Mouse (Mus musculus) myocyte (in vitro differentiated cells): ENCODE measurements around the gene Rab19. TPM values are rescaled to one million over a fixed set of nuclear protein-coding genes. Genes with fewer than 3 reads are reported as not detected.

Source experiments
- H3K27me3 ChIP-seq: one replicate; pipeline ENCODE4 v1.6.1; 2011; ENCODE audit not compliant: control insufficient read depth, insufficient read depth, insufficient read length
- H3K36me3 ChIP-seq: one replicate; pipeline ENCODE4 v1.6.1; 2011; ENCODE audit not compliant: control insufficient read depth, insufficient read depth
- H3K4me2 ChIP-seq: one replicate; pipeline ENCODE4 v1.6.1; 2011; ENCODE audit warnings: low read depth, control low read depth
- H3K4me3 ChIP-seq: one replicate; pipeline ENCODE4 v1.5.1; 2011; ENCODE audit warnings: mild to moderate bottlenecking, control low read depth, moderate library complexity
- H3K79me2 ChIP-seq: one replicate; pipeline ENCODE4 v1.6.1; 2011; ENCODE audit not compliant: control insufficient read depth, insufficient read depth
- H3ac ChIP-seq: one replicate; pipeline ENCODE4 v1.6.1; 2011; ENCODE audit not compliant: control insufficient read depth, insufficient read length
- CEBPB ChIP-seq: IDR thresholded peaks from 2 replicates; pipeline ENCODE4 v1.6.1; 2011; ENCODE audit warnings: mild to moderate bottlenecking, moderate library complexity; ENCODE audit not compliant: poor library complexity, insufficient read depth, severe bottlenecking
- E2F4 ChIP-seq: IDR thresholded peaks from one replicate; pipeline ENCODE4 v1.6.1; 2011; ENCODE audit warnings: mild to moderate bottlenecking, control low read depth, moderate library complexity; ENCODE audit not compliant: insufficient read depth
- MAX ChIP-seq: IDR thresholded peaks from one replicate; pipeline ENCODE4 v1.6.1; 2011; ENCODE audit warnings: low read depth, mild to moderate bottlenecking, control low read depth
- MYOD1 ChIP-seq, 3 experiments: IDR thresholded peaks; one replicate each; pipeline ENCODE4 v1.6.1; 2011; ENCODE audit warnings: control low read depth in 2 of 3, low read depth in 2 of 3, mild to moderate bottlenecking in 2 of 3, moderate library complexity in 1 of 3; ENCODE audit not compliant: insufficient read length in 2 of 3, control insufficient read depth in 1 of 3
- MYOG ChIP-seq, 3 experiments: IDR thresholded peaks; one replicate each; pipeline ENCODE4 v1.6.1; 2011; ENCODE audit warnings: control low read depth in 2 of 3, low read depth in 2 of 3, mild to moderate bottlenecking in 2 of 3; ENCODE audit not compliant: insufficient read length in 2 of 3, control insufficient read depth in 1 of 3, insufficient read depth in 1 of 3
- POLR2A ChIP-seq: IDR thresholded peaks from one replicate; pipeline ENCODE4 v1.6.1; 2011; ENCODE audit warnings: low read depth, mild to moderate bottlenecking, control low read depth, moderate library complexity; ENCODE audit not compliant: insufficient read length
- POLR2AphosphoS2 ChIP-seq: IDR thresholded peaks from one replicate; pipeline ENCODE4 v1.6.1; 2011; ENCODE audit warnings: low read depth, control low read depth; ENCODE audit not compliant: insufficient read length
- REST ChIP-seq: IDR thresholded peaks from one replicate; pipeline ENCODE4 v1.6.1; 2011; ENCODE audit warnings: mild to moderate bottlenecking, control low read depth, moderate library complexity; ENCODE audit not compliant: insufficient read depth, insufficient read length
- SRF ChIP-seq: IDR thresholded peaks from one replicate; pipeline ENCODE4 v1.6.1; 2011; ENCODE audit warnings: low read depth; ENCODE audit not compliant: control insufficient read depth, insufficient read length
- TCF12 ChIP-seq: IDR thresholded peaks from one replicate; pipeline ENCODE4 v1.6.1; 2011; ENCODE audit warnings: mild to moderate bottlenecking, control low read depth; ENCODE audit not compliant: poor library complexity, insufficient read depth, severe bottlenecking
- TCF3 ChIP-seq: IDR thresholded peaks from one replicate; pipeline ENCODE4 v1.6.1; 2011; ENCODE audit warnings: low read depth, control low read depth; ENCODE audit not compliant: insufficient read length
- USF1 ChIP-seq: IDR thresholded peaks from one replicate; pipeline ENCODE4 v1.6.1; 2011; ENCODE audit warnings: low read depth, mild to moderate bottlenecking, control low read depth, moderate library complexity
- polyA plus RNA-seq: library from polyadenylated mRNA; unstranded; fragments of >200 nt; fragmentation: generic; extraction: Trizol; gene quantifications from one replicate; pipeline ENCODE4 v1.2.1, GENCODE M21; 2012; ENCODE audit warnings: missing spikeins

The Rab19 gene
- polyA plus RNA-seq, 1 experiment, result not detected

- Histone ChIP-seq H3K27me3 (no peaks in the 10 kb centered on the region), H3ac (peak overlapping the region; percentile 39), H3K4me3 (peak overlapping the region; percentile 33), H3K4me2 (peak overlapping the region; percentile 89), H3K36me3 (no peaks in the 10 kb centered on the region), H3K79me2 (no peaks in the 10 kb centered on the region)
- TF ChIP-seq CEBPB (no peak), USF1 (no peak), POLR2A (no peak)
Measured at GRCm38 (mm10) chr6:39419386-39419850, 38.4 kb downstream of the Rab19 start.

GRCm38 (mm10) chr6:39419851-39420721 lies 39.1 kb downstream of the Rab19 start, which contains the start of gene Mkrn1:
TSS of gene Mkrn1 (minus strand) at chr6:39420462.
- H3K36me3 ChIP-seq, result no peaks in the 10 kb centered on the region
- TF ChIP-seq POLR2A (peak; percentile 56), REST (no peak)
- H3K27me3 ChIP-seq, result no peaks in the 10 kb centered on the region
- peak within 1 kb of the TSS; percentile 89 for H3K4me2 ChIP-seq
- H3ac ChIP-seq, result peak within 1 kb of the TSS; percentile 39
- H3K79me2 ChIP-seq, result no peaks in the 10 kb centered on the region
- peak within 1 kb of the TSS; percentile 33 for H3K4me3 ChIP-seq

DNA sequence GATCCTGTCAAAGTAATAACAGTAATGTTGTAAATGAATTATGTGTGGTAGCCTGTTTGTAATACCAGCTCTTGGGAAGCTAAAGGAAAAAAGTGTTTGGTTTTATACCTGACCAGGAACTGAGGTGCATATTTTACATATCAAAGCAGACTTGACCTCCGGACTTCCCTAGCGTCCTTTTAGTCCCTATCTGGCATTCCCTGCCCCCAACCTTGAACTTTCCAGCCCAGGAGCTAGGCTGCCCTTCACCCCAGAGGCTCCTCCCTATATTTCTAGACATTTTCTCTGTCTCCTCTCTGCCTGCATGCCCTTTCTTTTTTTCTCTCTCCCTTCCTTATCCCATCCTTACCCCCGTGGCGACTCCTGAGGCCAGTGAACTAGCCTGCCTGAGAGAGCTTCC lies 39.9 kb downstream of the Rab19 start:
- no peaks in the 10 kb centered on the region for H3K79me2 ChIP-seq
- no peaks in the 10 kb centered on the region for H3K27me3 ChIP-seq
- TF ChIP-seq MYOG (IDR thresholded peaks at IDR 0.05; ENCODE audit: control insufficient read depth in 1 of 3, insufficient read depth in 1 of 3, insufficient read length in 2 of 3, low read depth in 2 of 3) (no peak), TCF3 (no peak), POLR2A (no peak), CEBPB (no peak), SRF (no peak), REST (no peak), MAX (no peak), POLR2AphosphoS2 (no peak), USF1 (no peak), E2F4 (no peak), TCF12 (no peak), MYOD1 (IDR thresholded peaks at IDR 0.05; ENCODE audit: control insufficient read depth in 1 of 3, insufficient read length in 2 of 3, low read depth in 2 of 3) (no peak)
- H3K4me2 ChIP-seq, result no peak overlapping the region
- H3K36me3 ChIP-seq, result no peaks in the 10 kb centered on the region
- no peak overlapping the region for H3ac ChIP-seq
- H3K4me3 ChIP-seq, result peak overlapping the region; percentile 33

DNA sequence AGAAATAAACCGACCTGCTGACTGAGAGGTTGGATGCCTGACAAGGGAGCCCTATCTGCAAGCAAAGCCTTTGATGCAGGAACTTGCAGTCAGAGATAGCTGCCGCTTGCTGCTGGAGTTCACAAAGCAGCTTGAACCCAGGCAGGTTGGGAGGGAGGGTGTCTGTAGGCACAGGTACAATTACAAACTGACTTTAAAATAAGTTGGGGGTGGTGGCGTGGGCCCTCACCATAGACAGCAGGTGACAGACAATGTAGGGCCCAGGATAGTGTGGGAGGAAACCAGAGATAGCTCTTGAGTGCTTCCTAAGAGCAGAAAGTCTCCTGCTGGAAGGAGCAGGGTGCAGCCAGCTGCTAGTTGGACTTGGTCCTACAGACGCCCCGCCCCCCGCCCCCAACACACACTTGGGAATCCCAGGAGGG lies 42.2 kb downstream of the Rab19 start:
- TF ChIP-seq MYOG (IDR thresholded peaks at IDR 0.05; ENCODE audit: control insufficient read depth in 1 of 3, insufficient read depth in 1 of 3, insufficient read length in 2 of 3, low read depth in 2 of 3) (no peak), E2F4 (no peak)
- no peak overlapping the region for H3ac ChIP-seq
- no peaks in the 10 kb centered on the region for H3K79me2 ChIP-seq
- no peaks in the 10 kb centered on the region for H3K27me3 ChIP-seq
- H3K4me3 ChIP-seq, result no peak overlapping the region
- H3K4me2 ChIP-seq, result no peak overlapping the region
- no peaks in the 10 kb centered on the region for H3K36me3 ChIP-seq

DNA sequence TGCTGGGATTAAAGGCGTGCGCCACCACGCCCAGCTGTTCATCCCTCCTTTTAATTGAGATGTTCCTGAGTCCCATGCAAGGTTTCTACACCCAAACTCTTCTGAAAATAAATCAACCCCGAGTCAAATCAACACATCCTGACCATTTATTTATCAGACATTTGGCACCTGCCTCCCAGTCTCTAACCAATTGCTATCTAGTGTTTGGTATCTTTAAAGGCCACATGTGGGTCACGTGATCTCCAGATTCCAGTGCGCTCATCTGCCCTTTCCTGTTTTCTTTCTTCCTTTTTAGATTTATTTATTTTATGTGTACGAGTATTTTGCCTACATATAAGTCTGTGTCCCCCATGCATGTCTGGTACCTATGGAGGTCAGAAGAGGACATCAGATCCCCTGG lies 42.7 kb downstream of the Rab19 start:
- no peak overlapping the region for H3ac ChIP-seq

More for the DNA sequence above, 42.7 kb downstream of the Rab19 start:
- Histone ChIP-seq H3K27me3 (no peaks in the 10 kb centered on the region), H3K79me2 (no peaks in the 10 kb centered on the region), H3K4me3 (no peak overlapping the region), H3K36me3 (no peaks in the 10 kb centered on the region), H3K4me2 (no peak overlapping the region)
- TF ChIP-seq POLR2AphosphoS2 (no peak), SRF (no peak), REST (no peak), MYOG (IDR thresholded peaks at IDR 0.05; ENCODE audit: control insufficient read depth in 1 of 3, insufficient read depth in 1 of 3, insufficient read length in 2 of 3, low read depth in 2 of 3) (no peak), USF1 (no peak), POLR2A (no peak), TCF3 (no peak), E2F4 (no peak), MYOD1 (IDR thresholded peaks at IDR 0.05; ENCODE audit: control insufficient read depth in 1 of 3, insufficient read length in 2 of 3, low read depth in 2 of 3) (no peak), CEBPB (no peak), TCF12 (no peak), MAX (no peak)
